Mouse (Mus musculus) stomach, embryonic 16.5 days (tissue): ENCODE results near the gene Tnnt3. TPM values are rescaled to one million over a fixed set of nuclear protein-coding genes. Genes with fewer than 3 reads are reported as not detected.

Experiments used
- ATAC-seq: fragments of 200-750 bp; cut with Nextera tagmentation; 2 replicates; pipeline ENCODE4 v1.8.0; 2017; ENCODE audit warnings: moderate number of reproducible peaks, moderate TSS enrichment; ENCODE audit not compliant: insufficient read depth, low FRiP score
- H3K27ac ChIP-seq: fragments of 300-500 bp; sonication (generic); 2 replicates; pipeline ENCODE4 v1.5.1; 2014; ENCODE audit warnings: low read length
- H3K27me3 ChIP-seq: fragments of 300-500 bp; sonication (generic); 2 replicates; pipeline ENCODE4 v1.6.1; 2014; ENCODE audit warnings: low read length, control low read depth, mixed read lengths; ENCODE audit not compliant: control insufficient read depth, insufficient read depth
- H3K36me3 ChIP-seq: fragments of 300-500 bp; sonication (generic); 2 replicates; pipeline ENCODE4 v1.6.1; 2014; ENCODE audit warnings: low read length; ENCODE audit not compliant: control insufficient read depth, insufficient read depth
- H3K4me1 ChIP-seq: fragments of 300-500 bp; sonication (generic); 2 replicates; pipeline ENCODE4 v1.6.1; 2014; ENCODE audit warnings: low read length, control low read depth, mixed read lengths; ENCODE audit not compliant: control insufficient read depth, insufficient read depth
- H3K4me2 ChIP-seq: fragments of 300-500 bp; sonication (generic); 2 replicates; pipeline ENCODE4 v1.6.1; 2014; ENCODE audit warnings: low read depth, low read length, mixed read lengths
- H3K4me3 ChIP-seq: fragments of 300-500 bp; sonication (generic); replicated peaks from 2 replicates; pipeline ENCODE4 v1.5.1; 2014; ENCODE audit warnings: mild to moderate bottlenecking, low read length
- H3K9ac ChIP-seq: fragments of 300-500 bp; sonication (generic); 2 replicates; pipeline ENCODE4 v1.6.1; 2014; ENCODE audit warnings: low read length
- H3K9me3 ChIP-seq: fragments of 300-500 bp; sonication (generic); replicated peaks from 2 replicates; pipeline ENCODE4 v1.6.1; 2016; ENCODE audit warnings: low read length, control low read depth; ENCODE audit not compliant: control insufficient read depth
- WGBS: fragments of 180-500 bp; shearing (Covaris S2); extraction: QIAGEN DNeasy Blood & Tissue Kit; methylation state at CpG from one replicate; pipeline ENCODE4 v1.1.7; 2014; 5-methylcytosine and 5-hydroxymethylcytosine counted together
- polyA plus RNA-seq: library from polyadenylated mRNA; unstranded; fragments of >200 nt; fragmentation: Nextera tagmentation; extraction: Ambion mirVana; gene quantifications from 2 replicates; pipeline ENCODE4 v1.2.1, GENCODE M21; 2015

Gene Tnnt3
- polyA plus RNA-seq, 1 experiment from 2014 or later, result 208 TPM

DNA sequence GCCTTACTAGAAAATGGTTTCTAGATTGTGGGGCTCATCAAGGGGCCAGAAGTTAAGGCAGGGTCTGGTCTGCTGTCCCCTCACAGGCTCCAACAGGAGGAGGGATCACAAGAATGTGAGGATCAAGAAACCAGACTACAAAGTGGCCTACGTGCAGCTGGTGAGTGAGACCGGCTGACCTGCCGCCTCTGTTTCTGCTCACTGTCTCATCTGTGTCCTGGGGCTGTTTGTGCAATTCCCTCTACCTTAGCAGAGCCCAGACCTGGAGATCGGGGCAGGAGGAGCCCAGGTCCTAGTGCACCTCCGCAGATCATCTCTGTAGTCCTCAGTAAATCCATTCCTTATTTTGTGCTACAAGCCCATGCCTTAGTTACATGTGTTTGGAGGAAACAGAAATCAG is 38.5 kb downstream of the Tnnt3 start:
- H3K27ac ChIP-seq, result peak overlapping the region; percentile 59
- H3K4me3 ChIP-seq, result no peak overlapping the region
- H3K9ac ChIP-seq, result no peak overlapping the region
- no peaks in the 10 kb centered on the region for H3K9me3 ChIP-seq
- no peaks in the 10 kb centered on the region for H3K36me3 ChIP-seq
- WGBS, result 46% methylated on average over 5 of the region's 5 CpGs
- no peak overlapping the region for H3K4me2 ChIP-seq
- H3K4me1 ChIP-seq, result peaks cover 68% of the 10 kb centered on the region
- no peak for ATAC-seq
- H3K27me3 ChIP-seq, result no peaks in the 10 kb centered on the region

- Histone ChIP-seq H3K9me3 (no peaks in the 10 kb centered on the region), H3K9ac (peak overlapping the region; percentile 61), H3K27ac (peak overlapping the region; percentile 85), H3K4me3 (no peak overlapping the region), H3K4me1 (peaks cover 67% of the 10 kb centered on the region), H3K36me3 (no peaks in the 10 kb centered on the region), H3K4me2 (peak overlapping the region; percentile 6; the same call in 1 of the 2 replicates), H3K27me3 (no peaks in the 10 kb centered on the region)
- WGBS, result 10% methylated on average over 6 of the region's 6 CpGs
- ATAC-seq, result peak; percentile 27; the same call in 1 of the 2 replicates
Measured at GRCm38 (mm10) chr7:142537879-142538278, 39.2 kb downstream of the Tnnt3 start.

DNA sequence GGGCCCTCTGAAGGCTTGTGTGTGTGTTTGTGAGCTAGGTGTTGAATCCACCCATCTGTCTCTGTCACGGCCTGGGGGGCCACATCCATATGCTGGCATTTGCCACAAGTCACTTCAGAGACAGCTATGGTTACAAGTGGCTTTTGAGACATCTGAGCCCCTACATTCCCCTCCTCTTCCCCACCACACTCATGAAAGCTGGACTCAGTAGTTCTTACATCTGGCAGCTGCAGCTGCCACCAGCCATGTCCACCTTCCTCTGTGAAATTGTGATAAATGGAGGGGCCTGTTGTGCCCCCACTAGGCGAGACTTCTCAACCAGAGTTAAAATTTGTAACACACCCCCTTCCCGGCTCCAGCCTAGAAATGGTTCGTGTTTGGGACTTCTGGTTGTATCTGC is 39.7 kb downstream of the Tnnt3 start:
- WGBS, result 16% methylated on average over 4 of the region's 4 CpGs
- Histone ChIP-seq H3K9me3 (no peaks in the 10 kb centered on the region), H3K27me3 (no peaks in the 10 kb centered on the region), H3K4me2 (peak overlapping the region; percentile 6; the same call in 1 of the 2 replicates), H3K4me1 (peaks cover 70% of the 10 kb centered on the region), H3K27ac (peak overlapping the region; percentile 85), H3K36me3 (no peaks in the 10 kb centered on the region), H3K9ac (peak overlapping the region; percentile 61), H3K4me3 (no peak overlapping the region)
- ATAC-seq, result no peak

DNA sequence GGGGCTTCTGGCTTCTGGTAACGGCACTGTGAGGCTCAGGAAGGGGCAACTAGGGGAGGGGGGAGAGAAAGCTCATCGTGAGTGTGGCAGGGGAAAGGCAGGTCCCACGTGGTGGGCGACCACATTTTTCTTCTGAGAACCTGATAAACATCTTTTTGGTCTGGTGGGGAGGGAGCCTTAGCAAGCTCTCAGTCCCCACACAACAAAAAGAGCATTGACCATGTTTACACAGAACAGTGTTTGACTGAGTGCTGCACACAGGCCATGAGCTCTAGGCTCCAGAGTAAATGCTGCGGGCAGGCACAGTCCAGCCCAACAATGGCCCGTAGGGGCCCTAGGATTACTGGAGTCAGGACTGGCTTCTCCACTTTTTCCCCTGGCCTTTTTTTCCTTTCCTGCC is 40.1 kb downstream of the Tnnt3 start:
- Histone ChIP-seq H3K4me3 (no peak overlapping the region), H3K27me3 (no peaks in the 10 kb centered on the region), H3K9me3 (no peaks in the 10 kb centered on the region), H3K4me1 (peaks cover 67% of the 10 kb centered on the region), H3K27ac (peak overlapping the region; percentile 85), H3K36me3 (no peaks in the 10 kb centered on the region), H3K4me2 (no peak overlapping the region; the same call in 1 of the 2 replicates), H3K9ac (peak overlapping the region; percentile 61)
- 14% methylated on average over 6 of the region's 6 CpGs for WGBS
- ATAC-seq, result peak; percentile 26; the same call in 1 of the 2 replicates

- no peaks in the 10 kb centered on the region for H3K27me3 ChIP-seq
- no peak overlapping the region for H3K4me2 ChIP-seq
- 48% methylated on average over 8 of the region's 8 CpGs for whole genome bisulfite sequencing
- H3K9ac ChIP-seq, result peak overlapping the region; percentile 61; the same call in 1 of the 2 replicates
- no peaks in the 10 kb centered on the region for H3K36me3 ChIP-seq
- no peak for ATAC-seq
- no peak overlapping the region for H3K4me3 ChIP-seq
- no peaks in the 10 kb centered on the region for H3K9me3 ChIP-seq
- H3K27ac ChIP-seq, result peak overlapping the region; percentile 85
- H3K4me1 ChIP-seq, result peaks cover 56% of the 10 kb centered on the region
Measured at GRCm38 (mm10) chr7:142539828-142540227, 41.2 kb downstream of the Tnnt3 start.

- Histone ChIP-seq H3K4me1 (peaks cover 37% of the 10 kb centered on the region), H3K9ac (peak overlapping the region; percentile 57), H3K4me3 (no peak overlapping the region), H3K27ac (peak overlapping the region; percentile 42), H3K4me2 (no peak overlapping the region), H3K27me3 (no peaks in the 10 kb centered on the region), H3K36me3 (no peaks in the 10 kb centered on the region), H3K9me3 (no peaks in the 10 kb centered on the region)
- 13% methylated on average over 11 of the region's 11 CpGs for WGBS
- ATAC-seq, result peak; percentile 49; the same call in 1 of the 2 replicates
Measured at GRCm38 (mm10) chr7:142542771-142543303, 44.2 kb downstream of the Tnnt3 start.

GRCm38 (mm10) chr7:142545967-142546366 is 47.3 kb downstream of the Tnnt3 start:
- H3K4me3 ChIP-seq, result no peak overlapping the region
- ATAC-seq, result no peak
- H3K36me3 ChIP-seq, result no peaks in the 10 kb centered on the region
- H3K9ac ChIP-seq, result no peak overlapping the region
- no peaks in the 10 kb centered on the region for H3K27me3 ChIP-seq
- 71% methylated on average over 7 of the region's 7 CpGs for WGBS
- no peaks in the 10 kb centered on the region for H3K9me3 ChIP-seq
- H3K4me1 ChIP-seq, result peaks cover 14% of the 10 kb centered on the region
- no peak overlapping the region for H3K27ac ChIP-seq
- no peak overlapping the region for H3K4me2 ChIP-seq

DNA sequence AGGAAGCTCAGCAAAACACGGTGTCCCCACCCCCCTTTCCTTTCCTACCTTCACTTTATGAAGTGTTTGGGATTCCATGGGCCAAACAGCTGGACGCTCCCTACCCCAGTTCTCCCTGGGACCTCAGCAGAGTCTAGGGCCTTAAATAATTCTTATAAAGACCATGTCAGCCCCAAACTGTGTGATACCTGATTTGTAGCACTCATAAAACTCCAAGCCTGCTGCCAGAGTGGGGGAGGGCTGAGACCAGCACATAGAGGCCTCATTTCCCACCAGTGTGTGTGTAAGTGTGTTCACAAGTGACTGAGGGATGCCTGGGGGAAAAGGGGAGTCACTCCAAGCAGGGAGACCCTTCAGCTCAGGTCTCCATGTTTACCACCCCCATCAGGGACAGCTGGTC is 49.2 kb downstream of the Tnnt3 start:
- Histone ChIP-seq H3K4me1 (peaks cover 17% of the 10 kb centered on the region), H3K9ac (0 out of 2 replicates have a peak overlapping the region, but pooled peaks have one; percentile 10), H3K27ac (no peak overlapping the region)

GRCm38 (mm10) chr7:142548706-142549105 is 50.1 kb downstream of the Tnnt3 start:
- Histone ChIP-seq H3K36me3 (no peaks in the 10 kb centered on the region), H3K27ac (no peak overlapping the region), H3K9ac (no peak overlapping the region), H3K4me1 (peaks cover 19% of the 10 kb centered on the region), H3K9me3 (no peaks in the 10 kb centered on the region), H3K27me3 (no peaks in the 10 kb centered on the region), H3K4me3 (no peak overlapping the region), H3K4me2 (no peak overlapping the region)
- no peak for ATAC-seq
- 68% methylated on average over 6 of the region's 6 CpGs for WGBS

More for the DNA sequence above, 49.2 kb downstream of the Tnnt3 start:
- no peaks in the 10 kb centered on the region for H3K27me3 ChIP-seq
- ATAC-seq, result no peak
- H3K4me3 ChIP-seq, result no peak overlapping the region
- WGBS, result 28% methylated on average over 2 of the region's 2 CpGs
- H3K4me2 ChIP-seq, result no peak overlapping the region
- no peaks in the 10 kb centered on the region for H3K9me3 ChIP-seq
- H3K36me3 ChIP-seq, result no peaks in the 10 kb centered on the region
